14 mouse cellular contexts compared by ENCODE assay signal in the genomic region with DNA sequence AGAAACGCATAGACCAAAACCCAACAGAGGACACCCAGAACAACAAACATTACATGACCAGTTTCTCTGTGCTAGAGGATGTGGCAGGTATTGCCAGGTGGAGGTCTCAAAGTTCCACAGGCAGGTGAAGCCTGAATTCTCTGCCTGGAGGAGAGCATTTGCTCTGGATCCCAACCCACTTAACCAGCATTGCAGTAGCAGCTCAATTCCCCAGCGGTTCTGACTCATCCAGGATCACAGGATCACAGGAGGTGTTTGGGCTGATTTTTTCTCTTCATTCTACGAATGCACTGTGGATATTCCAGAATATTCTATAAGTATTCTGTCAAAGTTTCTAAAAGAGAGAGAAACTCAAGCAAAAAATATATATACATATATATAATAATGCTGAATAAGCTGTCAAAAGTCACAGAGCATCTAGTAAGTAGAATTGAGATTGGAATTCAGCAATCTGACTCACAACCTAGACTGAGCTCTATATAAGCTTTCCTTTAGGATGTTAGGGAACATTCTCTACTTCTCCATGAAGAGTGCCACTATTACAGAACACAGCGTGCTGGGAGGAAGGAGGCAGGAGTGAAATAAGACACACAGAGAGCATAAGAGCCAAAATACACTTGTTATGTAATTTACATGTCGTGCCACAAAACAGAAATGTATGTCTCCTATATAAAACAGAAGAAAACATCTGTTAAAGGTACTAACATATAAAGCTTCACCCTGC.
"Had no signal": no experiment of that assay in that cellular context is flagged by ENCODE, and none has a peak within 500 bp of the region (broad histone marks: within the 10 kb centered on the region; RNA-seq: fewer than 3 reads in every experiment).

No protein-coding gene starts in this region.

- DNase-seq: liver, postnatal 0 days; lung, adult 2 months; lung, postnatal 14 days; lung, postnatal 4 days; midbrain, embryonic 14.5 days; retina, postnatal 1 day; right cerebral cortex, postnatal 25 days; right cerebral cortex, postnatal 4 days; spleen, adult 18-20 months; thymus, adult 18-20 months; thymus, postnatal 14 days; thymus, postnatal 36 days had no signal

- ATAC-seq: liver, postnatal 0 days; lung, postnatal 0 days; midbrain, embryonic 16.5 days had no signal
